Mouse (Mus musculus): ENCODE measurements around the gene Slc19a1. TPM values are rescaled to one million over a fixed set of nuclear protein-coding genes. Genes with fewer than 3 reads are reported as not detected.
A peak's percentile ranks its signal among the peaks of the same experiment; 100 is the strongest.

The Slc19a1 gene
- total RNA-seq (2021), result 10 to 100 TPM; 27.4 to 27.6 TPM

DNA sequence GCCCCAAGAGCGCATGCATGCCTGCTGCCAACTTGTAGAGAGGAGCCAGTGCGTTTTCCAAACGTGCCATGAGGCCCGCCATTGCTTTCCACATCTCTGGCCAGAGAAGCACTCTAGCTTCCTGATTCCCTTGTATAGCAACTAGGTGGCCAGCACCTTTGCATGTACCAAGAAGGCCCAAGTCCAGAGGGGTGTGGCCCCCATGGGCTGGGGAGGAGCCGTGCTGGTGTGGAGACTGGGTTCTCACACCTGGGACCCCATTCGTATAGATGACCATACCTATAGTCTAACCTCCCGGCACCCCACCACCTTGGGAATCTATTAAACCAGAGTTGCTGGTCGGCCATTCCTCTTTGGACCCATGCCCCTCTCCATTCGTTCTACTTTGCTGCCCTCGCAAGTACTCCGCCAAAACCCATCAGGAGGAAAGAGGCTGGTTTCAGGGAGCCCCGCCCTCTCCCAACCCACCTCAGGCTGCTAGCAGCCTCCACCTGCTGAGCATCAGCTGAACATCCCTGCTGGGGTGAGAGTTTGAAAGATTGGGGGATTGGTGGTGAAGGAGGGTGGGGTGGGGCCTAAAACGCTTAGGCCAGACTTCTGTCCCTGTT is at the start of gene Slc19a1:
TSS of gene Slc19a1 (plus strand) at position 474 of the 608 bp plus-strand sequence.
- DNase-seq (ENCODE audit: extremely low spot score in 1 of 2, low spot score in 2 of 2), result no peak
- intact Hi-C loops (cut with DNase I), result no loop called here

DNA sequence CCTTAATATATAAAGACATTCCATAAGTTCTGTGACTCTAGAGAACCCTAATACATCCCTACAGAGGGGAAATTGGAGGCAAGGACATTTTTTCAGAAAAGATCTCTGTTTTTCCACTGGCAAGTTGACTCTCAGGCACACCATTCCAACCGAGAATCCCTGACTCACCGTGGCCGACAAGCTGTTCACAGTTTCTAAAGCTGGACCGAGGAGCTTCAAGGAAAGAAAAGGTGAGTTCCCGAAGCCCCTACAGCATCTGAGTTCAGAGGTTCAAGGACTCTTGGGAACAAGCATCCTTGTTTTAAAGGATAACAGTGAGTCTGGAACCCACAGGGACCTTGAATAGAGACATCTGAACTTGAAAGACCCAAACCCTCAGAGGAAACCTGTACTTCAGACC is 43.5 kb upstream of the Slc19a1 start:
- intact Hi-C loops (cut with DNase I), result no loop called here
- DNase-seq (ENCODE audit: extremely low spot score in 1 of 2, low spot score in 2 of 2), result no peak

DNA sequence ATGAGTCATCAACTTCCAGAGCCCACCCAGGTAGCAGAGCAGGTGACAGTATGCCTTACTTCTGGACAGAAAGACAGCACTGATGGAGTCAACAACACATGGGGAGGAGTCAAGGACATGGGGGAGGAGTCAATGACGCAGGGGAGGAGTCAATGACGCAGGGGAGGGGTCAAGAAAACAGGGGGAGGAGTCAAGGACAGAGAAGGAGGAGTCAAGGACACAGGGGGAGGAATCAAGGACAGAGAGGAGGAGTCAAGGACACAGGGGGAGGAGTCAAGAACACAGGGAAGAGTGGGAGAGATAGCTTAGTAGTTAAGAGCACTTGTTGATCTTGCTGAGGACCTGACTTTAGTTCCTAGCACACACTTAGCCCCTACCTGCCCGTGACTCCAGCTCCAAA is 39.6 kb upstream of the Slc19a1 start:
- no peak for DNase-seq (ENCODE audit: extremely low spot score in 1 of 2, low spot score in 2 of 2)
- intact Hi-C loops (cut with DNase I), result no loop called here

DNA sequence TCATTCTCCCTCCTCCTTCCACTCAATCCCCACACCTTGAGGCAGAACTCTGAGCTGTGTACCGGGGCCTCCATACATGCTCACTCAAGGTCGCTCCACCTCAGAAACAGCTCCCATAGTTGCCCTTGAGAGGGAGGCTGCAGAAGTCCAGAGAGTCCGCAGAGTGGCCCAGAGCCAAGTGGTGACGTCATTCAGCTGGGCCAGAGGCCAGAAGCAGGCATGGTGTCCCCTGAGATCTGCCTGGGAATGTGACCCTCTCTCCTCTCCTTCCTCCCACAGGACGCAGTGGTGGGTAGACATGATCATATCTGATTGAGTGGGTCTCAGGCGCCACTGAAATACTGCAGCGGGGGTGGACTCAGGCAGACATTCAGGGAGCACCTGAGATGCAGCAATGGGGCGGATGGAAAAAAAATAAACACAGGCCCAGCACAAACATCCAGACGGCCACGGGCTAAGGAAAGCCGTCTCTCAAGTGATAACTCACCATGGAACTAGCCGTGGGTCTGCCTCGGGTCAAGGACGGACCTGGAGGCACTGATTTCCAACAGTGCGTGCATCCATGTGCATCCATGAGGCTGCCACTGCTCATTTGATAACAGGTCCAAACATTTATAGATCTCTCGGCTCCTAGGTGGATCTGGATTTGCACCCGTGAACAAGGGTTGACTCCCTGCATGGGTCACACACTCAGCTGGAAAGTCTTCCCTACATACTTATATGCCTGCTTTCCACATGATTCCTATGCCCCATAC is 34.1 kb upstream of the Slc19a1 start:
- peak in 1 of 2 experiments; percentile 76 for DNase-seq (ENCODE audit: extremely low spot score in 1 of 2, low spot score in 2 of 2)
- intact Hi-C loops (cut with DNase I), result no loop called here

DNA sequence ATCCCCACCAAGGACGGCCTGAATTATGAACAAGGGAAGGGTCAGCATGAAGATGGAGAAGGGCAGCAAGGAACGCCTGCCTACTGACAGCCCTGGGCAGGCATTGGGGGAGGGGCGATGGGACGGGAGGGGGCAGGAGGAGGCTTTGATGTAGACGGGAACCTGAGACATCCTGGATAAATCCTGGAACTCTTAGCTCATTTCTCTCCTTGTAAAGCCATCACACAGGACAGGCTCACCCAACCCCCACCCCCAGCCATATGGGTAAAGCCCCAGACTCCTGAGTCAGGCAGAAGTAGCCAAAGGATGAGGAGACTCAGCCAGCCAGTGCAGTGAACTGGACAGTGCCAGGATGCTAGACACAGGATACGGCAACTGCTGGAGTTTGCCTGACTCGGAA is 27.1 kb upstream of the Slc19a1 start:
- intact Hi-C loops (cut with DNase I), result no loop called here
- no peak for DNase-seq (ENCODE audit: extremely low spot score in 1 of 2, low spot score in 2 of 2)

DNA sequence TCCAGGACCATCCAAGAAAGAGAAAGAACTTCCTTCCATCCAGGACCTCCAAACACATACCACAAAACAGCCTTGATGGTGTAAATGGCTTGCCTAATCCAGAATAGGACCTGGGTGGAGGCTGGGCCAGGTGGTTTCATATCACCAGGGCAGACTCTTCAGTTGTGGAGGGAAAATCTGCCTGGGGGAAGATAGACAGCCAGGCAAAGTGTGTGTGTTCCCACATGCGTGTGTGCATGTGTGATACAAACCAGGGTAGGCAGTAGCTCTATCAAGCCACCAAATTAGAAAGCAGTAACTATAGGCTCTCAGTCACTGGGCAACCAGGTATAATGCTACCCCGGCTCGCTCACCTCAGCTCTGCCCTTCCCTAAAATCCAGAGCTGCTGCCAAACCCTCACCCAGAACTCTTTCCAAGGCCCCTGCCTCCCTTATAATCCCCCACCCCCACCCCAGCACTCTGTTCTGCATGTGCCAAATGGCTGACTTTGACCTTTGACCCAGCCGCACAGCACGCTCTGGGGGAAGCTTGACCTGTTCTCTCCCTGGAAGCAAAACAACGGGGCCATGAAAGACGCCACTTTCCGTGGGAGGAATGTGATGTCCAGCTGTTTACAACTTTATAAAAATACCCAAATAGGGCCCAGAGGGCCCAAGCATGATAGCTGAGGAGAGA is 24.5 kb upstream of the Slc19a1 start:
- peak in 1 of 2 experiments; percentile 63 for DNase-seq (ENCODE audit: extremely low spot score in 1 of 2, low spot score in 2 of 2)

DNA sequence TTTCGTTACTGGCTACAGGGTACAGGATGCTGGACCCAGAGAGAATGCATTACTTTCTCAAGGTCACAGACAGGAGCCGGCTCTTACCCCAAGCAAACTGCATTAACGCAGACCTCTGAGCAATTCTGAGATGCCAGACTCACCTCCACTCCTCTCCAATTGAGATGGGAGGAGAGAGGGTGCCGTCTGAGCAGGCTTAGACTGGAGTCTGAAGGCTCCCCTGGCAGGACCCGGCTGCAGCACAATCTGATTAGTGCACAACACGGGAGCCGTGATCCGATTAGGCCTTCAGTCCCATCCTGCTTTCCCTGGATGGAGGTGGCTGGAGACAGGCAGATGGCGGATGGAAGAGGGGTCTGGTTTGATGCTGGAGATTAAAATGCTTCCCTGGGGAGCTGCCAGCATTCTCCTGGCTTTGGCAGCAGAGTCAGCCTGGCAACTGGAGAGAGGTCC is 23.9 kb upstream of the Slc19a1 start:
- DNase-seq (ENCODE audit: extremely low spot score in 1 of 2, low spot score in 2 of 2), result no peak
- intact Hi-C loops (cut with DNase I), result no loop called here

More for the DNA sequence above, 24.5 kb upstream of the Slc19a1 start:
- intact Hi-C loops (cut with DNase I), result no loop called here

DNA sequence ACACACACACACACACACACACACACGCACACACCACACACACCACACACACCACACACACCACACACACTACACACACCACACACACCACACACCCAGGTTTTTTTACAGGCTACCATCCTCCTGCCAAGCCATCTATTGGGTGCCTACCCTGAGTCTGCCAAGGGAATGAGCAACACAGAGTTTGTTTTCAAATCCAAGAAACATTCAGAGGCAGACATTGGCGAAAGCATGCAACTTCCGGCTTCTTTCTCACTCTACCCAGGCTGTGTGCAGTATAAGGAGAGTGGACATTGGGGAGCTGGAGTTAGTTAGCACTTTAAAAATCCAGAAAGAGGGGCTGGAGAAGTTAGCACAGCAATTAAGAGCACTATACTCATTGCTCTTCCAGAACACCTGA is 23.3 kb upstream of the Slc19a1 start:
- DNase-seq (ENCODE audit: extremely low spot score in 1 of 2, low spot score in 2 of 2), result no peak
- intact Hi-C loops (cut with DNase I), result no loop called here

DNA sequence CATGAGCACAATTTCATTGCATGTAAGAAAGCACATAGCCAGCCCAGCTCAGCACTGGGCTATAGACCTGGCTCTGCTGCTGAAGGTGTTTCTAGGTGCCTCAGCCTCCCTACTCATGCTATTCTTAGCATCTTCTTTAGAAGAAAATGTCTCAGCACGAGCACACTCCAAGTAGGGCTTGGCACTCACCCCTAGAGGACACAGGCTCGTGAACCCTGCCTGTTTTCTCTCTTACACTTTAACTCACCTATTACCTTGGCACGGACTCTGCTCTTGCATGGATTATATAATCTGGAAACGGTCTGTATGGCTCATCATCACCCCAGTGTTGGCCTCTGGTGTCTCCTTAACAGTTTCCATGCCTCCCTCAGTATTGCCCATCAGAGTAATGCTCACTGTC is 20.4 kb upstream of the Slc19a1 start:
- no peak for DNase-seq (ENCODE audit: extremely low spot score in 1 of 2, low spot score in 2 of 2)
- intact Hi-C loops (cut with DNase I), result no loop called here

DNA sequence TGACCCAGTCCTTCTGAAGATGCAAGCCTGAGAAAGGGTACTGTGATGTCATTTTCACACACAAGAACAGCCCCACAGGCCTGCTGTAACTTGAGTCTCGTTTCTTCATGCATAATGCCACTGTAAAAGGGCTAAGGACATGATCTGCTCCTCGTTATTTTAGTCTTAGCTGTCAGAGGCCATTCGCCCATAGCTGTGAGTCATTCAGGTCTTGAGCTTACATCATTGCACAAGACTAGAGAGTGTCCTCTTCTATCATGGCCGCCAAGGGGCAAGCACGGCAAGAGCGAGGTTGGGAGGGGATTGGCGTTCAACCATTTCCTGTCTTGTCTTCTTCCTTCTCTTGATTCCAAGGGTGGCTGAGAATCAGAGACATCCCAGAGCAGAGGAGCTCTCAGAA is 16.0 kb upstream of the Slc19a1 start:
- DNase-seq (ENCODE audit: extremely low spot score in 1 of 2, low spot score in 2 of 2), result no peak
- intact Hi-C loops (cut with DNase I), result no loop called here

DNA sequence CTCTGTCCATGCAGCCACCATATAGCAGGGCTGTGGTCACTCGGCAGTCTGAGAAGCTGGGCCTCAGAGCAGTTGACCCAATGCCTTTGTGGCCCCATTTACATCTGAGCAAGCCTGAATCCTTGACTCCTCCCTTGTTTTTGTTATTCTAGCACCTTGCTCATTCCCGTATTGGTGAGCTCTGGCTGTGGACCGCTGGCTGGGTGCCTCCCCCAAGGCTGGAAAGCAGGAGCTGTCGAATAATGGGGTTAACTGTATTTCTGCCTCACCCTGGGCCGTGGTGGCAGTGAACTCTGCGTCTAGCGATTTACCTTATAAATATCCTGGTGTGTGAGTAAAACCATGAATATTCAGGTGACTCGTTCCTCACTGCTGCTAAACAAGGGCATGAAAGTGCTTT is 15.5 kb upstream of the Slc19a1 start:
- DNase-seq (ENCODE audit: extremely low spot score in 1 of 2, low spot score in 2 of 2), result no peak
- intact Hi-C loops (cut with DNase I), result no loop called here

DNA sequence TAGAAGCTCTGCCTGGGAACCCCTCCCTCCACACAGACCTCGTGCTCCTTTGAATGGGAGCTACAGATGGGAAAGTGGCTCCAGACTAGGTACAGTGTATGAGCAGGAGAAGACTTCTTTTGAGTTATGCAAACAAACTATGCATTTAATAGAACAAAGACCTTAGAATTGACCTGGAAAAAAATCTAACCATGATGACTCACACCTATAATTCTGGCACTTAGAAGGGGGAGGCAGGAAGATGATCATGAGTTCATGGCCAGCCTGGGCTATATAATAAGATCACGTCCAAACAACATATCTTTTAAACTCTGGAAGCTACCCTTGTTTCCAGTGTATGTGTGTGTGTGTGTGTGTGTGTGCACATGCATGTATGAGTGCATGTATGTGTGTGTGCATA is 15.0 kb upstream of the Slc19a1 start:
- intact Hi-C loops (cut with DNase I), result no loop called here
- no peak for DNase-seq (ENCODE audit: extremely low spot score in 1 of 2, low spot score in 2 of 2)

DNA sequence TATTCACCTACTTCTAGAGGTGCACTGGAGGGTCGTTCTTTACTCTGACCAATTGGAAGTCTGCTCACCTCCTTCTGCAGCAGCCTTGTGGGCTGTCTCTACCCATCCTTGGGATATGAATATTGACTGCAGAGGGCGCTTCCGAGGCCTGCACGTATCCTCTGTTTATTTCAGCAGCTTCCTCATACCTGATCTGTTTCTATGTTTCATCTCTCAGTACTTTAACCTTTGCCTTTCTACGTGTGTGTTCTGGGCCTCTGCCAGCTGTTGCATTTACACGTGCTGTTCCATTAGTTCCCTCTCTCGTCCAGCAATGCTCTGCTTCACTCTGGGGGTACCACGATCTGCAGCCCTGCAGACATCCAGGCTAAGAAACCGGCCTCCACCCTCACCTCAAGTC is 14.4 kb upstream of the Slc19a1 start:
- intact Hi-C loops (cut with DNase I), result no loop called here
- no peak for DNase-seq (ENCODE audit: extremely low spot score in 1 of 2, low spot score in 2 of 2)

DNA sequence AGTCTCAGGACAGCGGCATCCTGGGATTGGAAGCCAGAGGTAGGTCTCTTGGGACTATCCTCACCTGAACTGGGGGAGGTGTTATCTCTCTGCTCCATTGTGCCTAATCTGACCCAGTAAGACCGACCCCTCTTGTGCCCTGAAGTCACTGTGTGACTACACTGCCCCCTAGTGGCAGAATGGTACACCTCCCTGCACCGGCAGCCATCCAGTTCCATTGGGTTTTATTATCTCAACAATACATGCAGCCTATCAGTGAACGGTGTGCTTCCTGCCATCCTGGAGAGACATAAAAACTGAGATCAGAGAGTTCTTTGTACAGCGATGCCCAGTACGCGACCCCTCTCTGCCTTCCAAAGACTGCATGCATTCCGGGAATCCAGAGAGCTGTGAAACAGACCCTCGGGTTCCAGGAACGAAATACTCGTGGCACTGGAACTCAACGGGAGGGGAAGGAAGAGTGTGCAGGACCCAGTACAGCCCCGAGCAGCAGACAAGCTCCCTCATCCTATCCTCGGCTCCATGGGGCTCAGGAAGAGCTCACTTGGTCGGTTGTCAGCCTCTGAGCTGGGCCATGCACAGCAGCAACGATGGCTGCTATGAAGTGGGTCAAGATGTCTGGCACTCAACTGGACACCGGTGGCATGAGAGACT is 10.5 kb upstream of the Slc19a1 start:
- peak; percentile 47 to 80 for DNase-seq (ENCODE audit: extremely low spot score in 1 of 2, low spot score in 2 of 2)
- intact Hi-C loops (cut with DNase I), result loop anchor here (2.0 kb wide), 1 partner anchor 187 kb away; no protein-coding TSS in a partner anchor

DNA sequence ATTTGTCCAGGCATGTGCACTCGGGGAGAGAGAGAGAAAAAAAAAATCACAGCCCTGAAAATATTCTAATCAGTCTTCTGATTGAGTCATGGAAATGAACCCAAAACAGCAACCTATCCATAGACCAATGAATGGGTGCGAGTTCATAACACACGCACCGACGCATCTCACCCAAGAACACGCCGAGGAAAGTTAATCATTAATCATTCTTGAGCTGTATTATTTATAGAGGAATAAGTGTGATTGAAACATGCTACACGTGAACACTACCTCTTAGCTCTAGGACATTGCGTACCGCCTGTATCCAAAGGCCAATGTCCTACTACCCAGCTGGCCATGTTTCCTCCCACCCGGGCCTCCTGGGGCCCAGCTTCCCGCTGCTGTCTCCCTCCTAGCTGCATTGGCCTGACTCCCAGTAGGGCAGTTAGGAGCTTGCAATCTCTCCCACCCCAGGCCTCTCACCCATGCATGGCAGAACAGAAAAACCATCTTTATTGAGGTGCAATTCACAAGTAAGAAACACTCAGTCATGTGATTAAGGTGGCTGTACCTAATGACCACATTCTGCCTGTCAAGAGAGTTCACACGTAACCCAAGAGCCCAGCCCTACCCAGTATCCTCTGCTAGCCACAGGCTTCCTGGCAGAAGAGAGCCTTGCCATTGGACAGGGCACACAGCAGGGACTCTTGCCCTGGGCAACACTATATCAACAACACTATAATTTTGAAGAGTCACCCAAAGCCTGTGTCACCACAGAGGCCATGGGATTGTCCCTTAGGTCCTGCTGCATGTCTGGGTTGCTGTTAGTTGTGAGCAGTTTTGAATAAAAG is 9.5 kb upstream of the Slc19a1 start:
- DNase-seq (ENCODE audit: extremely low spot score in 1 of 2, low spot score in 2 of 2), result no peak
- intact Hi-C loops (cut with DNase I), result no loop called here

DNA sequence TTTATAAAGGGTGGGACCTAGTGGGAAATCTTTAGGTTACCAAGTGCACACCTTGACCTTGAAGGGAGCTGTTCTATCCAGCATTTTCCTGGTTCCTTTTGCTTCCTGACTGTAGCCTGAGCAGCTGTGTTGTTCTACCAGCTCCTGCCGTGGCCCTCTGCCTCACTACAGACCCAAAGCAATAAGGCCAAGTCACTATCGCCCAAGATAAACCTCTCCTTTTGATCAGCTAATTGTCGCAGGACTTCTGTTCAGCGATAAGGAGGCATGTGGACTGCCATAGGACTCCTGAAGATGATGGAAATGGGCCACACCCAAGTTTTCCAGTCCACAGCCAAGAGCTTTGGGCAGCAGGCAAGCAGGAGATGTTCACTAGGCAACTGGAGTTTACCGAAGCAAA is 7.8 kb upstream of the Slc19a1 start:
- intact Hi-C loops (cut with DNase I), result no loop called here
- DNase-seq (ENCODE audit: extremely low spot score in 1 of 2, low spot score in 2 of 2), result no peak

DNA sequence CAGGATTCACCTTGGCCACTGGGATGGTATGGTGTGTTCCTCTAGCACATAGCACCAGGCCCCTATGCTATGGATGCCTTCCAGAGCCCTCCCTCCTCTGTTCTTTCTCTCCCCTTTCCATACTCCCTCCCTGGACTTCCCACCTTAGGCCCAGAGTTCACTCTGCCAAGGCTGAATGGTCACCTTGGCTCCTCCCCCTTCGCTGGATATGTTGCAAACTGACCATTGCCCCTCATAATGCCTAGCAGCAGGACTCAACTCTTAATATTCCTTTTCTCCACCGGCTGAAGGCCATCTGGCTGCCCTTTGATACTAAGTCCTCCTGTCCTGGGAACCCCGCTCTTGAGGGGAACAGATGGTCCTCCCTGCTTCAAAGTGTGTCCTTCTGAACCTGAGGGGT is 5.1 kb upstream of the Slc19a1 start:
- intact Hi-C loops (cut with DNase I), result no loop called here
- no peak for DNase-seq (ENCODE audit: extremely low spot score in 1 of 2, low spot score in 2 of 2)

DNA sequence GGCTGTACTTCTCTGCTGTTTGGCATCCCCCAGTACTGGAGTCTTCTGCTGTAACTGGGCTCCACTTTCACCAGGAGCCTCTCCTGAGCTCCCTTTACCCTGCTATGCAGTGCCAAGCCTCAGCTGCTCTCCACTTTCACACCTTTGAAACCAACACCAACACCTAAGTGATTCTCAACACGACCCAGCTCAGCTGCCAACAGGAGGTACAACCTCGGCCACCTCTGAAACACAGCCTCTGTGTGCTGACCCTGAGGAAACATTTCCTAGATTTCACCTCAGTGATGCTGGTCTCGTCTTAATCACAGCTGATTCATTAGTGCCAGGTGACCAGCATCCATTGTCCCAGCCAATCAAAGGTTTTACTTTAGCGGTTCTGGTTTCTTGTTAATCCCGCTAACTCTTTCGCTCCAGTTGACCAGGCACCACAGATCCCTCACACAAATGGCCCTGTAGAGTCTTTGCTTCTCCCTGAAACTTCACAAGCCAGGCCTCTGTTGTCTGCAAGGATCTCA is 3.2 kb upstream of the Slc19a1 start:
- intact Hi-C loops (cut with DNase I), result no loop called here
- DNase-seq (ENCODE audit: extremely low spot score in 1 of 2, low spot score in 2 of 2), result no peak

DNA sequence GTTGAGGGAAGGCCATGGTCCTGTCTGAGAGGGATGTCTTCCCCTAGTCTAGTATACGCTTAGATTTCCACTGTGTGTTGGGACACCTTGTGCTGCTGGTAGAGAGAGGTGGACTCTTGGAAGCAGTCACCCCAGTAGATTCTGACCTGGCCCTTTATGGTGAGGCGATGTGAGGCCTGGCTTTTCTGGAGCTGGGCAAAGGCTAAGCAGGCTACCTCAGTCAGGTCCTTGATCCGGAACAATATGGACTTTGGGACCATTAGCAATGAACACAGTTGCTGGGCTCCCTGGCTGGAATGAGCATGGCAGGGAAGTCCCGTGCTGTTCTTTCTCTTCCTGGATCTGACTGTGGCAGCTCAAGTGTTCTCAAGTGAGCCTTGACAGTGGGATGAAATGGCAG is 2.3 kb upstream of the Slc19a1 start:
- no peak for DNase-seq (ENCODE audit: extremely low spot score in 1 of 2, low spot score in 2 of 2)
- intact Hi-C loops (cut with DNase I), result no loop called here

Measured in left cerebral cortex, postnatal 10 days (tissue).